Mouse (Mus musculus): ENCODE measurements at regions not wholly inside any gene's neighbourhood (a gene's known extent, or its start where the extent isn't known, plus 50 kb on each side); places are given as distances from the start of the nearest gene placed in this dataset.

DNA sequence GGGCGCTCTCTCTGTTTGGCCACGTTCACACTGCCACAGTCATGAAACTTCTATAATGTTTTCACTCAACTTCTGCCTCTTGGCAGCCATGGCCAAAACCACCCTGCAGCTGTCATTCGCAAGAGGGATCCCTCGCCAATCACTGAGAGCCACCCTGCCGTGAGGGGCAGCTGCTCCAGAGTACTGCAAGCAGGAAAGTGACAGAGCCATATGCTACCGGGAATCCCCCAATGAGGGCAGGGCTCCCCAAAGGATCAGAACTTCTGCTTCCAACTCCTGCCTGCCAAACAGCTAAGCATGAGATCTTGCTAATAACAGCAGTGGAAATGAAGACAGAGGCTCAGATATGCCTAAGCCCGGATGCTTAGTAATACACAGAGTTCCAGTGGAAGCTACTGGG, 52.0 kb upstream of the Man2a1 start:
- Histone ChIP-seq H3K4me3 (ENCODE audit: low read length) (no peak overlapping the region), H3K4me1 (ENCODE audit: insufficient read depth, low read length) (peaks cover 7% of the 10 kb centered on the region), H3K27ac (no peak overlapping the region), H3K4me2 (ENCODE audit: low read depth, low read length) (no peak overlapping the region), H3K36me3 (ENCODE audit: insufficient read depth, low read length) (no peaks in the 10 kb centered on the region), H3K27me3 (ENCODE audit: insufficient read depth, low read length) (no peaks in the 10 kb centered on the region), H3K9ac (replicated peaks; ENCODE audit: low read length) (no peak overlapping the region), H3K9me3 (ENCODE audit: low read length) (no peaks in the 10 kb centered on the region)
- DNase-seq (ENCODE audit: low spot score) = peak; percentile 82
- ATAC-seq = peak; percentile 90
- TF ChIP-seq CTCF (IDR thresholded peaks at IDR 0.05; ENCODE audit: low read depth) = no peak
- WGBS = 27% methylated on average over 7 of the region's 7 CpGs

DNA sequence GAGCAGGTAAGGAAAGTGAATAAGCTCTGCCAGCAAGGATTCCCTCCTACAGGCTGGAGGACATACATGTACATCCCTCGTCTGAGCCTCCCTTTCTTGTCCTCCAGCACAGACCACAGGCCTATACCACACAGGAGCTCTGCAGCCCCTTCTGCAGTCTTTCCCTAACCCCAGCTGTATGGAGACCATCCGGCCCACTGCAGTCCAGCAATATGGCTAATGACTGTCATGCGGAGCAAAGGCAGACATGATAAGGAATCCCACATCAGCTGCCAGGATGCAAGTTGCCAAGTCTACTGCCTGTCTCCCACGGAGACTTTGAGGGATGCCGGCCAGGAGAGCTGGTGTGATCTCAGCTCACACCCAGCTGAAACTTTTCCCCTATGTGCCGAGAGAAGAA, 50.5 kb upstream of the Man2a1 start:
- H3K4me2 ChIP-seq (ENCODE audit: low read depth, low read length) = no peak overlapping the region
- TF ChIP-seq CTCF (IDR thresholded peaks at IDR 0.05; ENCODE audit: low read depth) = no peak
- H3K36me3 ChIP-seq (ENCODE audit: insufficient read depth, low read length) = no peaks in the 10 kb centered on the region
- H3K4me3 ChIP-seq (ENCODE audit: low read length) = no peak overlapping the region
- no peak overlapping the region for H3K27ac ChIP-seq
- WGBS = 33% methylated on average over 6 of the region's 6 CpGs
- ATAC-seq = peak; percentile 59; the same call in 1 of the 2 replicates
- no peak overlapping the region for H3K9ac ChIP-seq (replicated peaks; ENCODE audit: low read length)
- DNase-seq (ENCODE audit: low spot score) = peak; percentile 54
- H3K27me3 ChIP-seq (ENCODE audit: insufficient read depth, low read length) = no peaks in the 10 kb centered on the region
- H3K9me3 ChIP-seq (ENCODE audit: low read length) = no peaks in the 10 kb centered on the region
- peaks cover 7% of the 10 kb centered on the region for H3K4me1 ChIP-seq (ENCODE audit: insufficient read depth, low read length)

Small RNA genes lying in the stretch of these regions (microRNA-seq; reads per million reads assigned to microRNA genes)
- 0 reads per million in 2 experiments for gene Mir6420
